Mouse (Mus musculus) heart, postnatal 0 days (tissue): ENCODE data around the gene Eapp. TPM values are rescaled to one million over a fixed set of nuclear protein-coding genes. Genes with fewer than 3 reads are reported as not detected.

Source experiments
- ATAC-seq: fragments of 200-750 bp; cut with Nextera tagmentation; 2 replicates; pipeline ENCODE4 v1.8.0; 2017; ENCODE audit warnings: low read depth, moderate number of reproducible peaks, moderate library complexity; ENCODE audit not compliant: insufficient read depth
- DNase-seq: peaks from one replicate; pipeline ENCODE4 v3.0.0-alpha.2; 2016; ENCODE audit warnings: low spot score
- H3K27ac ChIP-seq: fragments of 300-500 bp; sonication (generic); 2 replicates; pipeline ENCODE4 v1.5.1; 2014; ENCODE audit warnings: low read depth, mild to moderate bottlenecking
- H3K27me3 ChIP-seq: fragments of 300-500 bp; sonication (generic); 2 replicates; pipeline ENCODE4 v1.6.1; 2014; ENCODE audit warnings: low read length, mixed read lengths; ENCODE audit not compliant: control insufficient read depth, insufficient read depth
- H3K36me3 ChIP-seq: fragments of 300-500 bp; sonication (generic); replicated peaks from 2 replicates; pipeline ENCODE4 v1.6.1; 2014; ENCODE audit warnings: low read length, mixed read lengths; ENCODE audit not compliant: control insufficient read depth, insufficient read depth
- H3K4me1 ChIP-seq: fragments of 300-500 bp; sonication (generic); 2 replicates; pipeline ENCODE4 v1.6.1; 2014; ENCODE audit warnings: antibody characterized with exemption; ENCODE audit not compliant: control insufficient read depth, insufficient read depth
- H3K4me2 ChIP-seq: fragments of 300-500 bp; sonication (generic); 2 replicates; pipeline ENCODE4 v1.6.1; 2014; ENCODE audit warnings: low read depth, mild to moderate bottlenecking, low read length, moderate library complexity
- H3K4me3 ChIP-seq: fragments of 300-500 bp; sonication (generic); 2 replicates; pipeline ENCODE4 v1.5.1; 2014; ENCODE audit warnings: low read depth, low read length
- H3K9ac ChIP-seq: fragments of 300-500 bp; sonication (generic); replicated peaks from 2 replicates; pipeline ENCODE4 v1.6.1; 2014; ENCODE audit warnings: low read depth, low read length, mixed read lengths
- H3K9me3 ChIP-seq: fragments of 300-500 bp; sonication (generic); replicated peaks from 2 replicates; pipeline ENCODE4 v1.6.1; 2016; ENCODE audit warnings: low read length; ENCODE audit not compliant: control insufficient read depth
- CTCF ChIP-seq: IDR thresholded peaks from 2 replicates; pipeline ENCODE4 v1.5.1; 2016; ENCODE audit warnings: antibody characterized with exemption, control low read depth, low read depth
- EP300 ChIP-seq: IDR thresholded peaks from 2 replicates; pipeline ENCODE4 v1.6.1; 2016; ENCODE audit warnings: antibody characterized with exemption, low read depth
- WGBS: fragments of 180-500 bp; shearing (Covaris S2); extraction: QIAGEN DNeasy Blood & Tissue Kit; methylation state at CpG from one replicate; pipeline ENCODE4 v1.1.7; 2014; 5-methylcytosine and 5-hydroxymethylcytosine counted together
- microRNA counts: library from miRNA; unstranded; fragments of <30 nt; microRNA quantifications from one replicate; lab custom pipeline; 2015
- microRNA-seq: library from miRNA; unstranded; fragments of <30 nt; microRNA quantifications from one replicate; pipeline ENCODE4, GENCODE M21; 2016
- polyA plus RNA-seq: library from polyadenylated mRNA; unstranded; fragments of >200 nt; fragmentation: Nextera tagmentation; extraction: Ambion mirVana; gene quantifications from 2 replicates; pipeline ENCODE4 v1.2.1, GENCODE M21; 2015
- total RNA-seq: library from RNA; depleted of rRNA; stranded (reverse); fragments of >200 nt; gene quantifications from 2 replicates; pipeline ENCODE4 v1.2.3, GENCODE M21; 2014; ENCODE audit warnings: low replicate concordance; rRNA removed

Eapp gene
- total and polyA plus RNA-seq, 2 experiments from 2014 or later, result 4.4 to 61.4 TPM

- H3K9me3 ChIP-seq, result no peaks in the 10 kb centered on the region
- no peak overlapping the region for H3K9ac ChIP-seq
- no peak for TF ChIP-seq CTCF
- no peak for TF ChIP-seq EP300
- ATAC-seq, result no peak
- no peak for DNase-seq
- WGBS, result 71% methylated on average over 2 of the region's 2 CpGs
- no peak overlapping the region for H3K4me2 ChIP-seq
- H3K27me3 ChIP-seq, result no peaks in the 10 kb centered on the region
- H3K4me3 ChIP-seq, result no peak overlapping the region
- no peaks in the 10 kb centered on the region for H3K36me3 ChIP-seq
- H3K27ac ChIP-seq, result no peak overlapping the region
- no peaks in the 10 kb centered on the region for H3K4me1 ChIP-seq
Observed at GRCm38 (mm10) chr12:54632141-54632540, 63.6 kb downstream of the Eapp start.

- Histone ChIP-seq H3K9me3 (no peaks in the 10 kb centered on the region), H3K4me1 (no peaks in the 10 kb centered on the region), H3K36me3 (no peaks in the 10 kb centered on the region), H3K9ac (no peak overlapping the region), H3K27ac (no peak overlapping the region), H3K4me2 (no peak overlapping the region), H3K27me3 (no peaks in the 10 kb centered on the region), H3K4me3 (no peak overlapping the region)
- no peak for TF ChIP-seq EP300
- no peak for TF ChIP-seq CTCF
- WGBS, result 72% methylated on average over 2 of the region's 2 CpGs
- DNase-seq (no peak), ATAC-seq (no peak)
Observed at GRCm38 (mm10) chr12:54621942-54622341, 73.8 kb downstream of the Eapp start.

MicroRNA genes within 50 kb of the gene (microRNA counts, 519-probe panel; counts per million panel counts)
- not detected for microRNA mmu-miR-1892 (lab: Ali Mortazavi, UCI)

Small RNA genes lying within 50 kb of the gene (microRNA-seq; reads per million reads assigned to microRNA genes)
- not detected for gene Mir1892

Other genes with a start within 250 kb of the Eapp start
- gene Sptssa, start 39.3 kb downstream of the Eapp start, total RNA-seq, result 42.4 and 59.6 TPM in 2 replicates
- gene Sptssa, start 39.3 kb downstream of the Eapp start, polyA plus RNA-seq, result 150 and 160 TPM in 2 replicates
- gene Snx6, start 99.8 kb upstream of the Eapp start, total RNA-seq, result 42.6 and 59.1 TPM in 2 replicates
- gene Snx6, start 99.8 kb upstream of the Eapp start, polyA plus RNA-seq, result 100 and 105 TPM in 2 replicates
- 454 and 487 TPM in 2 replicates for gene Cfl2, start 167.0 kb upstream of the Eapp start, total RNA-seq
- 555 and 561 TPM in 2 replicates for gene Cfl2, start 167.0 kb upstream of the Eapp start, polyA plus RNA-seq